Mouse (Mus musculus): ENCODE data around the gene Slc7a5.

Slc7a5 gene

DNA sequence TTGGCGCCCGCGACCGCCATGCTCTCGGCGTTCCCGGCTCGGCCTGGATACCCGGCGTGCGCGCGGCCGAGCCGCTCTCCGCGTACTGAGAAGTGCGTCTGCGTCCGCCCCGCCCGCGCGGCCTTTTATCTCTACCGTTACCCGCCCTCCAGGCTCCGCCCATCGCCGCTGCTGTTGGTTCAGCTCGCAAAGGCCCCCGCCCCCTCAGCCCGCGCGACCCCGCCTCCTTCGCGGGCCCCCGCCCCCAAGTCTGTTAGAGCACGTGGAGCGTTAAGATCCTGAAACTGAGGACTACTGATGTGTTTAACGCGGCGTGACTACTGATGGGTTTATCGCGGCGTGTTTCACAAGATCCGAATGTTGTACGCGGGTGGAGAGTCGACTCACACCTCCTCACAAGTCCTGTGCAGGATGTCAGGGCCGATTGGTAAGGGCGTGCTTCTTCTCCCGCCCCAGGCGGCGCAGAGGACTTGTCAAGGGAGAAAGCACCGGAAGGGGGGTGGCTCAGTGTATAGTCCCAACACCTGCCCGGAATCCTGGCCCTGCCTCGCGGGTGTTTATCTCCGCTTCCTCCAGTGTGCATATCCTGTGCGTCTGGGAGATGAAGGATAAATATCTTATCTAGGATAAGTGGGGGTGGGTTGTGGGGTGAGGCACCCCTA, at the start of gene Slc7a5:
Gene Slc7a5 (minus strand): TSS at position 108 of the 662 bp plus-strand sequence.
- DNase-seq: peak; percentile 96

DNA sequence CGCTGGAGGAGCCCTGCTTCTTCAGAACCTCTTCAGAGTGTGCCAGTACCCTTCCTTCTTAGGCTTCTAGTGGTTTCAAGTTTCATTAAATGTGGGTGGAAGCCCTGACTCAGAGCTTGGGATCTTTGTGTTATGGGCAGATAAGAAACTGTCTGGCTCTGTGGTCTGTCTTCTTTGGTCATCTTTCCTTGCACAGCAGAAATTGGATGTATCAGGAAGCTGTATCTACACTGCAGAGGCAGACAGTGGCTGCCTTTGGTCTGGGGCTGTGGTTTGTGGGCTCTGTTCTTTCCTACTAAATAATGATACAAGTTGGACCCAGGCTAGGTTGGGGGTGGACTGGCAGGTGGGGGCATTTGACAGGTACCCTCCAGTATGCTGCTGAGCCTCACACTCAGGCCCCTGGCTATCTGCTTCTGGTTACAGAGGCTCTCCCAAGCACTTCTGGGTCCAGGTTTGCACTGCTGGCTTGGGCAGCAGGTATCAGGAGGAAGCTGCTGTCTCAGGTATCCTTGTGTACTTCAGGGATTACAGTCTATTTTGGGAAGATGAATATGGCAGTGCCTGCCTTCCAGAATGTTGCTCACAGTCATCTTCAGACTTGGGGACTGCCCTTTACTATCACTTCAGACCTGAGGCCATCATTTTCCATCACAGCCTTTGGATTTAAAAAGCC, 48.5 kb upstream of the Slc7a5 start:
- no peak for DNase-seq

DNA sequence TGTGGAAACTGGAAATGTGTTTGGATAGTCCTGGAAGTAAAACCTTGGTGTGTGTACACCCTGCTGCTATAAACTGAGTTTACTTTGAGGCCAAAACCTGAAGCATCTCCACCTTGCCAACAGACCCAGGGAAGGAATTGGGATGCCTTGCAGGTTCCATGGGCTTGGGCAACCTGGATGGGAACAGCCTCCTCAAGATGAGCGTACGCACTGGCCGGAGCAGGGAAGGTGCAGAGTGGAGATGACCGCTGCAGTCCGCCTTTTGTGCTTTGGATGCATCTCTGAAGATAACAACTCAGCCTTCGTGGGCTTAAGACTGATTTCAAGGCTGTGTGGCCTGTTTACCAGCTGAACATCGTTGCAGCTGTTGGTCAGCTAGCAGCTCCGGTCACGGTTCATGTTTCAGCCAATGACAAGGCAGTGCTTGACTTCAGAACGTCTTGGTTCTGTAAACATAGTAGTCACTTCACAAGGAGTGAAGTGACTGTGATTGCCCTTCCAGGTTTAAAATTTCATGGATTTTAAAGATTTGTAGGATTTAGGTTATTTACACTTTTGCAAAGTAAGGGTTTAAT, 47.6 kb upstream of the Slc7a5 start:
- DNase-seq: no peak

DNA sequence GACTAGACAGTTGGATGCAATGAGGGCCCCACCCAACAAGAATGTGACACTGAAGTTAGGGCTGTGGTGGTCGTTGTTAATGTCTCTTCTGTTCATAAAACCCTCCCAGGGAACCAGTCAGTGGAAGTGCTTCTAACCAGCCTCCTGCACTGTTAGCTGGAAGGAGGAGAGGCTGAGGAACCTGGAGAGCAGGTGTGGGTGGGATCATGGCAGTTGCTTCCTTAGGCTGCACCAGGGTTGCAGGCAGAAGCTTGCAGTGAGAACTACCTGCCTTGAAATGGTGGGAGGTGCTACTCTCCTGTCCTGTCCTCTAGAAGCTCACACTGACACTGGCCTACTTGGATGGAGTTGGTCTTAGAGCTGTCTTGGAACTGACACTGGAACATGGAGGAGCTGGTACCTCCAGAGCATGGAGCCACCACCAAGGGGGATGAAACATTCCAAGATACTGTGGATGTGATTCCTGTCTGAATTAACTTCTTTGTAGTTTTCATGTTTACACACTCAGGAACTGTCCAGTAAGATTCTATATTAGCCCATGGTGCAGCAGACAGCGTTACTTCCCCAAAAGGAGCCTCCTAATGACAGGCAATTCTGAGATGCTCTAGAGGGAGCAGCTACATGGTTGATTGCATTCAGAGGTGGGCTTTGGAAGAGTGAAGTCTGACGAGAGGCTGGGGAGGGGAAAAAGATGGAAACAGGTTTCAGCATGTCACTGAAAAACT, 46.5 kb upstream of the Slc7a5 start:
- no peak for DNase-seq

DNA sequence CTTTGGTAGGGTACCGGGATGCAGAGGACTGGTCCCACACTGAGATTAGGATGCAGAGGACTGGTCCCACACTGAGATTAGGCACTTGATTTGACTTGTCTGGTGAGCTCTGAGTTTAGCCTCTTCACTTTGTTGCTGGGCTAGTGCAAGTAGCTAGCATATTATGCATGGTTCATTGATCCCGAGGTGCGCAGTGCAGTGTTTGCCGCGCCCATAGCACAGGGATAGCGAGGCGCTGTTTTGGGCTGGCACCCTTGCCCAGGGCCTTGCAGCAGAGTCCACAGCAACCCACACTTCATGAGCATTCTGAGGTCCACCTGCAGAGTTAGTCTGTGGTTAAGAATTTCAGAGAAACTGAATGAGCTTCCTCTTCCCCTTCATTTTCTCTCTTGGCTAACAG, 45.3 kb upstream of the Slc7a5 start:
- DNase-seq: peak; percentile 57

DNA sequence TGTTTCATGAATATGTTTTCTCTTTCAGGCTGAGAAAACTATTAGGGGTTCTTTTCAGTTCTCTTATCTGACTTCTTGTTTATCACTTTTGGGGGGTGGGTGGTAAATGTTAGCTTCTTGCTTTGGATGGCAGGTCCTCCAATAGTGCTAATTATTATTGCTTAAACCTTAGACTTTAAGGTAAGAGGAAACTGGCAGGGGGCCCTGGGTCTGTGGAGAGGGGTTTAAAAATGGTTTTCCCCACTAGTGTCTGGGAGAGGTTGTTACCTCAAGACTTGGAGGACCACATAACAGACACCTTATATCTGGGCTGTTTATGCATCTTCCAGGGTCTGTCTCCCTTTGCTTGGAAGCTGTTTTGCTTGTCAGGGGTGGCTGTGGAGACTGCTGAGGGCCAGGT, 44.6 kb upstream of the Slc7a5 start:
- DNase-seq: no peak

DNA sequence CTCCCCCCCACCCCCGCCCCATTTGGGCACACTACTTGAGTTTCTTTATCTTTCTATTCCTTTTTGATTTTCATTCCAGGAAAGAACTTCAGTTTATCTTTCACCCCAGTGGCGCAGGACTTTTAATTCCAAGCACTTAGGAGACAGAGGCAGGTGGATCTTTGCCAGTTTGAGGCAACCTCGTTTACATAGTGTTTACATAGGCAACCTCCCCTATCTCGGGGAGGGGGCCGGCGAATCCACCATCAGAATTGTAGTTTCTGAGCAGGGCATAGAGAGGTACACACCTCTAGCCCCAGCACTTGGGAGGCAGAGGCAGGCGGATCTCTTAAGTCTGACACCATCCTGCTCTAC, 44.1 kb upstream of the Slc7a5 start:
- peak; percentile 70 for DNase-seq

DNA sequence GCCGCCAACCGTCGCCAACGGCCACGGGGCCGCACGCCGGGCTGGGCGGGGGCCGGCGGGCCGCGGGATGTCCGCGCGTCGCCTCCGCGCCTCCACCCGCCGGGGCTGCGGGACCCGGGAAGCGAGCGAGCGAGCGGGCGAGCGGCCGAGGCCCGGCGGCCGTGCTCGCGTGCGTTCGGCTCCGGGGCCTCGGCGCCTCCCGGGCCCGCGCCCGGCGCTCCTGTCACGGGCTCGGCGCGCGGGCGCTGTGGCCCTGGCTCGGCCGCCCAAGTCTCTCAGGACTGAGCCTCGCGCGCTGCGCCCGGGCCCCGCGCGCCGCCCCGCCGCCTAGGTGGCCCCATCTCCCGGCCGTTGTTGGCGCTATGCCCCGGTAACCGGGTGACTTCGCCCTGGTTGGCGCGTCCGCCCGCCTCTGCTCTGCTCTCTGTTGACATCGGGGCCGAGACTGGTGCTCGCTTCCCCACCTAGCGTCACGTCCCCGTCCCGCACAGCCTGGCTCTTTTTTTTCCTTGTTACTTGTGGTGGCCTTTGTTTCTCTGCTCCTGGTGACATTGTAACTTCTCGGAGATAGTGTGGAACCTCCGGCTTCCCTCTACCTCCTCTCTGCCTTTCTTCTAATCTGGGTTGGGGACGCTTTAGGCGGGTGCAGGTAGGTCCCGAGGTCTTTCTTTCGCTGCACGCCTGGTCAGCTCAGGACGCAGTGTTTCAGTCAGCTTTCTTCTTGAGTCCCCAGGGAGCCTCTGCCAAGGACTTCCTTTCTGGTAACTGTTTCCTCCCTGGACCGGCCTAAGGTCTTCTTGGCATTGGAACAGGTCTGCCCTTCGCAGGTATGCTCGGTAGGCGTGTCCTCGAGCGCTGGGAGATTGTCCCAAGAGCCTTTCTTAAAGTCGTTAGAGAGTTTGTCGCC, 43.5 kb upstream of the Slc7a5 start:
- peak; percentile 88 for DNase-seq

DNA sequence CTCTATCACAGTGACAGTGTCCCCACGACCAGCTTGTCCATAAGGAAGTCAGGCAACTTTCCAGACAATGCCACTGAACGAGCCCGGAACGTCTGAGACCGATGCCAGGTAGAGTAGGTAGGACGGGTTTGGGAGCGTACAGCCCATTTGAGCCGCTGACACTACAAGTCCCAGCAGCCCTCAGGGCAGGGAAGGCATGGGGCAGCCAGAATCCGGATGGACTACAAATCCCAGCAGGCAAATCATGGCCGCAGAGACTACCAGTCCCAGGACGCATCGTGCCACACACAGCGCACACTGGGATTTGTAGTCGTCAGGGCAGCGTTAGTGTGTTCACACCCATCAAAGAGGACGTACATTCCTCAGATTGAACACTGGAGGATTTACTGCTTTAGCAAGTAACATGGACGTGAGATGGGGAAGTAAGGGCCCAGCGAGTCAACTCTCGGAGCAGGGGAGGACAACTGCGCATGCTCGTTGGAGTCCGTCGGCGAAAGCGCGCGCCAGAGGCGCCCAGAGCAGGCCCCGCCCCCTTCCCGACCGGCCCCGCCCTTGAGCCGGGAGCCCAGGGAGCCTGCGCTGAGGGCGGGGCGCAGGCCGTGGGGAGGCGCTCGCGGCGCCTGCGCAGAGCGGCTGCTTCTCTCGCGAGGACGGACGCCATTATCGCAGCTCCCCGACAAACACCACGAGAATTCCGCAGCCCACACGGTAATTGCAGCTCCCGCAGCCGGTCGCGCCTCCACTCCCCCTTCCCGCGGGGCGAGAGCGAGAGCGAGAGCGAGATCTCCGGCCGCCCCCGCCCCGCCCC, 42.7 kb upstream of the Slc7a5 start:
- DNase-seq: peak; percentile 99

DNA sequence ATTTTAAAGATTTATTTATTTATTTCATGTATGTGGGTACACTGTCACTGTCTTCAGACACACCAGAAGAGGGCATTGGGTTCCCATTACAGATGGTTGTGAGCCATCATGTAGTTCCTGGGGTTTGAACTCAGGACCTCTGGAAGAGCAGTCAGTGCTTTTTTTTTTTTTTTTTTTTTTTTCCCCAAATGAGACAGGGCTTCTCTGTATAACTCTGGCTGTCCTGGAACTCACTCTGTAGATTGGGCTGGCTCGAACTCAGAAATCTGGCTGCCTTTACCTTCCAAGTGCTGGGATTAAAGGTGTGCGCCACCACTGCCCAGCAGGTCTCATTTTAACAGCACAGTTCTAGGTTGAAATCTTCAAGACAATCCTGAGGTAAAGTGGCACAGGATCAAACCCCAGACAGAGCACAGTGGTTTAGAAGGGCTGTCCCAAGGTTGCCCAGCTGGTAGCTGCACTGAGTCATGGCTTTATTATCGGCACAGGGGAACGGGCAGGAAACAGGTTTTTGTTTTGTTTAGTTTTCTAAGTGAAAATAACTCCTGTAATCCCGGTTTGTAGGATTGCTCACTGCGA, 41.8 kb upstream of the Slc7a5 start, which contains the start of gene Banp:
Gene Banp (plus strand): TSS at position 529 of the 579 bp plus-strand sequence.
- DNase-seq: peak; percentile 77

DNA sequence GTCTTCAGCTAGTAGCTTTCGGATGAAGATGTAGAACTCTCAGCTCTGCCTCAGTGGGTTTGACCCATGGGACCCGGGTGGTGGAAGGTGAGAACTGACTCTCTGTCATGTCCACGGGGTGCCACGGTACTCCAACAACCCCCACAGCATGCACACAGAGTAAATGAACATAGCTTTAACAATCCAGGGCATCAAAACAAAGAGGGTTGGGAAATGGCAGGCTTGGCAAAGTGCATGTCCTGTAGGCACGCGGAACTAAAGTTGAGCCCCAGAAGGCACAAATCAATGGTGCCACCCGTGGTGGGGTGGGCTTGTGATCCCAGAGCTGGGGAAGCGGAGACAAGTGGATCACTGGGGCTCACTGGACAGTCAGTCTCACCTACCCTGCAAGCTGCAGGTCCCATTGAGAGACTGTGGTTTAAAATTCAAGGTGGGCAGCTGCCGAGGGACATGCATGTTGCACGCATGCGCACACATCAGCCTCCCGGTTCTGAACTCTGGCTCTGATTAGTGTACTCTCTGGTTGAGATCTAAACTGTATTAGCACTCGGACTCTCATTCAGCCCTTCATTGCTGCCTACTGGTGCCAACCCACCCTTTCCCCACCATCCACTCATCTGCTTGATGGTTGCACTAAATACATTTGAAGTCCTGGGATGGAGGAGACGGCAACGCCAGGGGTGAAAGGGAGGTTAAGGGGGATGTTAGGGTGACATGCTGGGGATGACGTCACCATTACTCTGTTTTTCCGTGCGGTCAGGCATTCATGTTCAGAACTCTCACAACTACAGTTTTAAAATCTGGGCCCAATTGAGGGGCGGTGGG, 41.0 kb upstream of the Slc7a5 start:
- peak; percentile 76 for DNase-seq

DNA sequence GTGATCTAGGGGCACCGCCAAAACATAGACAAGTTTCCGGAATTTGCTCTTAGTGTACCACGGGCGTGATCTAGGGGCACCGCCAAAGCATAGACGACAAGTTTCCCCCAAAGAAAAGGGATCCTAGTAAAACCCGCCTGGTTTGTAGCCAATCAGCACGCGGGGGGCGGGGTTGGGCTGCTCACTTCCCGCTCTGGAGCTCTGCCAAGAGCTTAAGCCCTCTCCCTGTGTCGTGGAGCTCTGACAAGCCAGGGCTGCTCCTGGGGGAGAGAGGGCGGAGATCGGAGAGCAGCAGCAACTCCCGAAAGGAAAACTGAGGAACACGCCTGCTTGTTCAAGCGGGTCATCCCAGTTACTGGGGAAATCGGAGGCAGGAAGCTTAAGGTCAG, 40.3 kb upstream of the Slc7a5 start:
- DNase-seq: peak; percentile 80

DNA sequence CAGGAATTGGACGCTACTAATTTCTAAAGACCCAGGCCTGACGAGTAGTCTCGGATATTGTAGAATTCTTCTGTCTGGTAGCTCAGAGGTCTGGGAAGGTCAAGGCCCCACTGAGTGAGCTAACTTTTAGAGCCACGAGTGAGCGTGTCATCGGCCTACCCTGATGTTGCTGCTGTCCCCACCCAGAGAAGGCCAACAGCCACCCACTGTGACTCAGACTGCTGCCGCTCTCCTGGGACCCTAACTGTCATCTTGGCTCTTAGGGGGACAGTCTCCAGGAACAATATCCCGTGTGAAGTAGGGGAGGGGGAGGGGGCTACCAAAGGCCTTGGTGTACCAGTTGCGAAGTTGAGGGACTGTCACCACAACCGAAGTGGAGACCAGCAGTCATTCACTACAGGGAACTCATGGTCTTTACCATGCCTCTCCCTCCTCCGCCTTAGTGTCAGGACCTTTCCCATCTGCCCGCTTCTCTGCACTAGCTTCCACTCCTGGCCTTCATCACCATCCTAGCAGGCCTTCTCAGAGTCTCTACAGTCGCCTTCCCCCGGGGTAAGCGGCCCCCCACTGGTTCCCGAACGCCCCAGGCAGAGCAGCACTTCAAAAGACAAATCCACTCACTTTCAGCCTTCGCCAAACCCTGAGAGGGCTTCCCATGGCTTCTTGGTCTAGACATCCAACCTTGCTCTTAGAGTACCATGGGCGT, 39.7 kb upstream of the Slc7a5 start:
- DNase-seq: peak; percentile 65

DNA sequence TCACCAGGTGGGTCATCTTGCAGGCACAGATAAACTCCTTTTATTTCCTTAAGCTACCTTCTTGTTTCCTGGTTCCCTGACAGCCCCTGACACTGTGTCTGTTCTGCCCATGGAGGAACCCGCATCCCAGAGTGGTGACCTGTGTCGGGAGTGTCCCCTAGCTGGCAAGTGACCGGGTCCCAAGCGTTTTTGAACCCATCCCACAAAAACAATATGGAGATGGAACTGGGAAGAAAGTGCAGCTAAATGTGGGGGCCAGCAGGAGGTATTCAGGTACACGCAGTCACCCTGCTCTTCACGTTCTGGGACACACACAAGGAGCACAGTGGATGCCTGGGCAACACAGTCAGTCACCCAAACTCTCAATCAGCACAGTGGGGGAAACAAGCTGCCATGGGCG, 38.9 kb upstream of the Slc7a5 start:
- no peak for DNase-seq

DNA sequence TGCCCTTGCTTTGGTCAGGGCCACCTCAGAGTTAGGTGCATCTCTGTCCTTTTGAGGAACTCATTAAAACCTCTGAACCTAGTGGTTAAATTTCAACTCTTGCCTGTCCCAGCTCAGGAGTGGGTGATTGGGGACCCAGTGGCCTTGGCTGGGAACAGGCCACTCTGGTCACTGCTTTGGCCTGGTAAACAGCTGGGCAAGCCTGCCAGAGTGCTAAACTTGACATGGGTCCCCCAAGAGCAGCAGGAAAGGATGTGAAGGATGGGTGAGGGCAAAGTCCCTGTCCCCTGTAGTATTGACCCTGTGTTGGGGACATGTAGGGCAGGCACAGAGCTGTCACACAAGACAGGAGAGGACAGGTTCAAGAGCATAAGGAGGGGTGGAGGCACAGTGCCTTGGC, 37.3 kb upstream of the Slc7a5 start, which contains the start of gene Car5a:
Gene Car5a (minus strand): TSS at position 74 of the 400 bp plus-strand sequence.
- no peak for DNase-seq

DNA sequence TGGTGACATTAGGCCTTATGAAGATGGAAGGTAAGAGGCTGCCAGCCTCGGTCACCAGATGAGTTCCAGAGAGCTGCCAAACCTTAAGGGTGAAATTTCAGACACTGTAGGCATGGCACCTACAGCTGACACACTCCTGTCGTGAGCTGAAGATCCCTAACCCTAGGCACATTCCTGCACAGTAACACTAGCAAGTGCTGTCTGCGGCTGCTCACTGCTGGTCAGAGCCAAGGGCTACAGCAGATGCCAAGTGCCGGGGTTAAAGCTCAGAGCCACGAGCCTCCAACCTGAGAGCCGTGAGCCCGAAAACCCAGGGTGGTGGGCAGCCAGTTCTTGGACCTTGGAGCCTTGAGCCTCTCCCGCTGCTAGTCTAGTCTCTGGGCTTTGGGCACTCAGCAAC, 36.2 kb upstream of the Slc7a5 start:
- DNase-seq: no peak

DNA sequence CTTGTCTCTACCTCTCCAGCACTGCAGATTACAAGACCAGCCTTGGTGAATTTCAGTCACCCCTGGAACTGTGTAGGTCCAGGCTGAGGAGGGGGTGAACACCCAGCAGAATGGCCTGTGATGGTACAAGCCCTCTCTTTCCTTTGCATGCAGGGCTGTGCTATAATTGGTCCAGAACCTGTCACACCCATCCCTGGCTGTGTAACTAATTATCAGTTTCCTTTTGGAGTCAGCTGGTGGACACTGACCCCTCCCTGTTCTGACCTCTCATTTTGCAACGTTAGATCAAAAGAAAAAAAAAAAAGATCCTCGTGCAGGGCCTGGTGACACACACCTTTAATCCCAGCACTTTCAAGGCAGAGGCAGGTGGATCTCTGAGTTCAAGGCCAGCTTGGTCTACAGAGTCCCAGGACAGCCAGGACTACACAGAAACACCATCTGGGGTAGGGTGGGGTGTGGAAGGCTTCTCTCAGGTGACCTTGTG, 35.6 kb upstream of the Slc7a5 start:
- DNase-seq: no peak

DNA sequence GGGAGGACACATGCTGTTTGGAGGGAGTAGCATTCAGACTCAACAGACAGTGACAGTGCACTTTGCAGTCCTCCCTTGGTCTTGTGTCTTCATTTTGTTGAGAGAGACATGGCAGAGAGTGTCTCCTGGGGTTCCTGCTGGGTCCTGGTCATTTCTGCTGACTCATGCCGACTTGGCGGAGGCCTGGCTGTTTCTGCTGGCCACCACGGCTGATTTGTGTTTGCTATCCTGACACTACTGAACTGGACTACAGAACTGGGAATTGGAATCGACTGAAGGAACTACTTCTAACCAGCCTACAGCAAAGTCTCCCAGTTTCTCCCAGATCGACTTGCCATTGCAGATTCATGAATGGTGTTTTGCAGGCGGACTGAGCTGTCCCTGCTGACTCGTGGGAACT, 31.2 kb upstream of the Slc7a5 start:
- DNase-seq: no peak

DNA sequence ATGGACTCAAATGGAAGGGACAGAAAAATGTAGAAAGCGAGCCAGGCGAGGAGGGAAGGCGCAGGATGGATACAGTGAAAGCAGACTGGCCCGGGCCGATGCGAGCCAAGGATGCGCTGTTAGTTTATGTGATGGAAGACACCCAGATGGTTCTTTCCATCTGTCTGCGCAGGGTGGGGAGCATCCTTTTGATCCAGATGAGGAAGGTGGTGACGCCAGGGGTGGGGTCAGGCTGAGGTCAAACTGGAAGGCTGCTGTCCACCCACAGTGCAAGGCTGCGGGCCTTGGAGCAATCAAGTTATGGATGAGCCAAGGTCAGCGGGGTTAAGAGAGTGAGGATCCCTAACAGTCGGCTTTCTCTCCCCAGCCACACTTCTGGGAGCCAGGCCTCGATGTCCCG, 28.9 kb upstream of the Slc7a5 start:
- DNase-seq: no peak

Measured in cerebellum, adult 9-11 months (tissue).